Mouse (Mus musculus) intestine, embryonic 14.5 days (tissue): ENCODE measurements around the gene Baat. TPM values are rescaled to one million over a fixed set of nuclear protein-coding genes. Genes with fewer than 3 reads are reported as not detected.
"Not testable (repeated sequence)": the region's sequence is repeated elsewhere in the genome, so short reads cannot be mapped to it uniquely, and the experiment has no call there.

ENCODE experiments used
- ATAC-seq: fragments of 200-750 bp; cut with Nextera tagmentation; replicated peaks from 2 replicates; pipeline ENCODE4 v1.8.0; 2017; ENCODE audit warnings: low read depth, moderate number of reproducible peaks, moderate TSS enrichment, moderate library complexity; ENCODE audit not compliant: low FRiP score, low TSS enrichment
- DNase-seq: peaks from one replicate; pipeline ENCODE4 v3.0.0-alpha.2; 2018; ENCODE audit warnings: low spot score
- H3K27ac ChIP-seq: fragments of 300-500 bp; sonication (generic); 2 replicates; pipeline ENCODE4 v1.5.1; 2014; ENCODE audit warnings: low read depth, mild to moderate bottlenecking, control low read depth
- H3K27me3 ChIP-seq: fragments of 300-500 bp; sonication (generic); replicated peaks from 2 replicates; pipeline ENCODE4 v1.6.1; 2014; ENCODE audit warnings: low read length, control low read depth; ENCODE audit not compliant: control insufficient read depth, insufficient read depth
- H3K36me3 ChIP-seq: fragments of 300-500 bp; sonication (generic); 2 replicates; pipeline ENCODE4 v1.6.1; 2014; ENCODE audit warnings: low read length, control low read depth; ENCODE audit not compliant: control insufficient read depth, insufficient read depth
- H3K4me1 ChIP-seq: fragments of 300-500 bp; sonication (generic); replicated peaks from 2 replicates; pipeline ENCODE4 v1.6.1; 2014; ENCODE audit warnings: low read length, control low read depth, mixed read lengths; ENCODE audit not compliant: control insufficient read depth, insufficient read depth
- H3K4me2 ChIP-seq: fragments of 300-500 bp; sonication (generic); 2 replicates; pipeline ENCODE4 v1.6.1; 2014; ENCODE audit warnings: low read length
- H3K4me3 ChIP-seq: fragments of 300-500 bp; sonication (generic); 2 replicates; pipeline ENCODE4 v1.5.1; 2014; ENCODE audit warnings: low read depth, low read length, control low read depth, mixed read lengths
- H3K9ac ChIP-seq: fragments of 300-500 bp; sonication (generic); 2 replicates; pipeline ENCODE4 v1.6.1; 2014; ENCODE audit warnings: mild to moderate bottlenecking, low read length
- H3K9me3 ChIP-seq: fragments of 300-500 bp; sonication (generic); 2 replicates; pipeline ENCODE4 v1.6.1; 2016; ENCODE audit warnings: low read length, control low read depth; ENCODE audit not compliant: control insufficient read depth
- WGBS: fragments of 180-500 bp; shearing (Covaris S2); extraction: QIAGEN DNeasy Blood & Tissue Kit; methylation state at CpG from one replicate; pipeline ENCODE4 v1.1.7; 2014; 5-methylcytosine and 5-hydroxymethylcytosine counted together
- polyA plus RNA-seq: library from polyadenylated mRNA; unstranded; fragments of >200 nt; fragmentation: Nextera tagmentation; extraction: Ambion mirVana; gene quantifications from 2 replicates; pipeline ENCODE4 v1.2.1, GENCODE M21; 2014

Baat gene
- polyA plus RNA-seq, 1 experiment from 2014 or later: not detected

GRCm38 (mm10) chr4:49510236-49510835 lies 4.0 kb upstream of the Baat start:
- H3K4me1 ChIP-seq, H3K27me3 ChIP-seq, H3K9ac ChIP-seq, DNase-seq, H3K9me3 ChIP-seq, H3K4me2 ChIP-seq, ATAC-seq, H3K4me3 ChIP-seq, H3K27ac ChIP-seq: not testable (repeated sequence)
- 84% methylated on average over 1 of the region's 1 CpGs for WGBS
- peaks cover 30% of the 10 kb centered on the region for H3K36me3 ChIP-seq

DNA sequence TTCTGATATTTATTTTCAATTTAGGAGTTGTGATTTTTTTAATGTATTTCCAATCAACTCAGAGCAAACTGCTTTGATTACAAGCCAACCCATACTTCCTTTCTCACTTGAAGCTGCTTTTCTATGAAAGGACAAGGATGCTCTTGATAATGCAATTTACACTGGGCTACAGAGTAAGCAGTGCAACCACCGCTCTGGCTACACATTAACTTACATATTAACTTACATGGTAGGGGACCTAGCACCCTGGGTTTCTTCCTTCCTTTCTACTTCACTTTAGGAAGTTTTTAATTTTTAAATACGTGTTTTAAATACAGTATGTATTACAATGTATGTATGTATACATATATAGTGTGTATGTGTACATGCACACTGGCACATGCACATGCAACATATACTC lies 2.8 kb upstream of the Baat start:
- 80% methylated on average over 2 of the region's 2 CpGs for WGBS
- no peak for DNase-seq
- Histone ChIP-seq H3K36me3 (peaks cover 24% of the 10 kb centered on the region), H3K9me3 (no peaks in the 10 kb centered on the region), H3K4me3 (no peak overlapping the region), H3K27ac (no peak overlapping the region), H3K9ac (no peak overlapping the region), H3K27me3 (no peaks in the 10 kb centered on the region), H3K4me1 (no peaks in the 10 kb centered on the region), H3K4me2 (no peak overlapping the region)
- ATAC-seq: no peak

DNA sequence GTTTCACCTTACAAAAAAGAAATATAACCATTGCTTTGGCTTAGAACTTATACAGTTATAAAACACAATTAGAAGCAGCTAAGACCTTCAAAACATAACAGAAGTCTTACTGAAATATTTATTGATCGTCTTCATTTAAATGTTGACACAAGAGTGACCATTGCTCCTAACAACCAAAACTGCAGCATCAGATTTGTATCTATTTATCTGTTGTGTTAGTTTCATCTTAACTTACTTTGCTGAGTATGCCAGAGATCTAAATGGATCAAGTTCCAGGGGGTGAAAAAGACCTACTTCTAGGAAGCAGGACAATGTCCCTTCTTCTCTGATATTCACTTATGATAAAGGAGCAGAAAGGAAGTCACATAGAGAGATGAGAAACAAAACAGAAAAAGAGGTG lies 2.8 kb downstream of the Baat start:
- H3K4me1 ChIP-seq: no peaks in the 10 kb centered on the region
- no peaks in the 10 kb centered on the region for H3K27me3 ChIP-seq
- no peak overlapping the region for H3K9ac ChIP-seq
- H3K4me3 ChIP-seq: no peak overlapping the region
- no peak overlapping the region for H3K4me2 ChIP-seq
- WGBS: 87% methylated on average over 1 of the region's 1 CpGs
- H3K9me3 ChIP-seq: no peaks in the 10 kb centered on the region
- H3K27ac ChIP-seq: no peak overlapping the region
- H3K36me3 ChIP-seq: no peaks in the 10 kb centered on the region
- no peak for DNase-seq
- no peak for ATAC-seq

DNA sequence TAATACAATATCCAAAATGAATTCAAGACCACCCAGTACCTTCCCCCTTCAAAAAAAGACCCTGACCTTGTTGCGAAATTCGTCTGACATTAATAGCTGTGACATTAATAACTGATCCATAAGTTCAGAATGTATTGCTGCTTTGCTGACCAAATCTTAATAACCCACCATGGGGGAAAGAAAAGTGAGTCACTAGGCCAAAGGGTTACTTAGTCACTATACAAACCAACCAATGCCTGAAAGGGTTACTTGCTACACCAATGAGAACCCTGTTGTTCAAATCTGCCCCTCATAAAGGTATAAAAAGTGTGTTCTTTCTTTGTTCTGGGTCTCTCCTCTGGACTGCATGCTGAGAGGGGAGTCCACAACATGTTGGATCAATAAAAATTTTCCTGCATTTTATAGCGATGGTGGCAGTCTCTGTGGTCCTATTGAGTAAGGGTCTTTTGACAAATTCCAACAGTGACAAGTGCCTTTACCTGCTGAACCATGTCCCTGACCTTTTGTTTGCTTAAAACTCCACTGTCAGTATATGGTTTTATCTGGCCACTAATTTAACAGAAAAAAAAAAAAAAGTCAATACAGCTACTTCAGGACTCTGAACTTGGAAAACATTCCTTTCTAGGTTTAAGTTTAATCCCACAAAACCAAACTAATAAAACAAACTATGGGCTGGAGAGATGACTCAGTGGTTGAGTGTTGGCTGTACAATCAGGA lies 20.3 kb downstream of the Baat start:
- not testable (repeated sequence) for H3K27me3 ChIP-seq, H3K4me2 ChIP-seq, H3K9ac ChIP-seq, H3K9me3 ChIP-seq, H3K36me3 ChIP-seq, H3K4me1 ChIP-seq, H3K4me3 ChIP-seq, DNase-seq, H3K27ac ChIP-seq
- WGBS: 84% methylated on average over 3 of the region's 3 CpGs
- ATAC-seq: 0 out of 2 replicates have a peak, but pooled peaks have one; percentile 33

DNA sequence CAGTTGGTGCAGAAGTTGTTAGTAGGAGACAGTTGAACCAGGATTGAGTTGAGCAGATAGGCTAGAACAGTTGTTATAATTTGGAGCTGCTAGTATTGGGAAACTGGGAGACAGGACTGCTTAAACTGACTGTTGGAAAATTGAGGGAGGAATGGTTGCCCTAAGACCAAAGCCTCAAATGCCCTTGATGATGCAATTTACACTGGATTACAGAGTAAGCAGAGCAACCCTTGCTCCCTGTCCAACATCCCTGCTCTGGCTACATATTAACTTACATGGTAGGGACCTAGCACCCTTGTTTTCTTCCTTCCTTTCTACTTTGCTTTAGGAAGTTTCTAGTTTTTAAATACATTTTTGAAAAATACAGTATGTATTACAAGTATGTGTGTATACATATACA lies 20.9 kb downstream of the Baat start:
- Histone ChIP-seq H3K4me3 (no peak overlapping the region), H3K36me3 (no peaks in the 10 kb centered on the region), H3K27me3 (no peaks in the 10 kb centered on the region), H3K9me3 (no peaks in the 10 kb centered on the region), H3K4me1 (no peaks in the 10 kb centered on the region), H3K4me2 (no peak overlapping the region), H3K27ac (no peak overlapping the region), H3K9ac (no peak overlapping the region)
- ATAC-seq (peak; percentile 74), DNase-seq (no peak)

DNA sequence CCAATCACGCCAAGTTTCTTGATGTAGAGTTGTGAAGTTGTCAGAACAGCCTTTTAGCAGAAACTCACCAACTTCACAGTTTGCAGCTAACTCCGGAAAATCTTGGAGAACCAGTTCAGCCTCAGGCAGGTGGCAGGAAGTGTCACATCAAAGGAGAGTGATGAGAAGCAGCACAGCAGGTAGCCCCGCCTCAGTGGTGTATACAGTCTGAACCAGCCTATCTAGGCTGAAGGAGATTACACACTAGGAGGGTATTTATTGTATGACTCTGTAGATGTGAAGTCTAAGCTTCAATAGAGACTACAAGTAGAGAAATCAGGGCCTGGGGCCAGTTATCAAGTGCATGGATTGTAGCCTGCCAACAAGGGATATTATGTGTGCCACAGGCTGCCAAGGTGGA lies 25.5 kb downstream of the Baat start:
- Histone ChIP-seq H3K4me1 (no peaks in the 10 kb centered on the region; the same call in 1 of the 2 replicates), H3K9me3 (no peaks in the 10 kb centered on the region), H3K4me2 (peak overlapping the region; percentile 42), H3K9ac (no peak overlapping the region), H3K4me3 (no peak overlapping the region), H3K36me3 (no peaks in the 10 kb centered on the region), H3K27ac (peak overlapping the region; percentile 64; the same call in 1 of the 2 replicates), H3K27me3 (no peaks in the 10 kb centered on the region)
- DNase-seq (peak; percentile 63), ATAC-seq (peak; percentile 89)
- WGBS: 29% methylated on average over 3 of the region's 3 CpGs

DNA sequence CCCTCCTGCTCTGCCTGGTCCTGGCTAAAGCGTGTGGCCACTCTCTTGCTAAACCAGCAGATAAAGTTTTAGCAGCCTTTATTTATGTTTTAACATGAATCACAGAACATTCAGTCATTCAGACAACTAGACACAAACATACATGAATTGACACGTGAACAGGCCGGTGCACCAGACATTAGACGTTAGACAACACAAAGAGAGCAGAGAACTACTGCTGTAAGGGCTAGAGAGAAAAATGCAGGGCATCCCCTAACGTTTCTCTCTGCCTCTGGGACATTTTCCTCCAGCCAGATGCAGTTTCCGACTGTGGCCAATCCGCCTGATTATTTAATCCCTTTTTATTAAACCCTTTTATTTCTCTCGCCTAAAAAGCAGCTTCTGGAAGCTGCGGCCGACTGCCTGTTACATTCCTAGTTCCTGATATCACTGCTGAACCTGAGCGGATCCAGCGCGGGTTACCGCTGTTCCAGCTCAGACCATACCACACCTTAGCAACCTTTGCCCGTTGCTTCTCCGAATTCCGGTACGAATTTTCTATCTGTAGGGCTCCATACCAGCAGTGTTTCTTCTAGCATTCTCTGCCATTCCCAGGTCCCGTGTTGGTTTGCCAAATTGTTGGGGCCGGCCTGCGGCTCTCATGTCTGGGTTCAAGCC lies 26.1 kb downstream of the Baat start:
- Histone ChIP-seq H3K36me3 (no peaks in the 10 kb centered on the region), H3K9ac (no peak overlapping the region), H3K4me2 (peak overlapping the region; percentile 42), H3K27ac (peak overlapping the region; percentile 64), H3K9me3 (no peaks in the 10 kb centered on the region), H3K27me3 (no peaks in the 10 kb centered on the region), H3K4me1 (no peaks in the 10 kb centered on the region; the same call in 1 of the 2 replicates), H3K4me3 (peak overlapping the region; percentile 26)
- DNase-seq: peak; percentile 78
- peak; percentile 83 for ATAC-seq
- 8% methylated on average over 21 of the region's 21 CpGs for WGBS

DNA sequence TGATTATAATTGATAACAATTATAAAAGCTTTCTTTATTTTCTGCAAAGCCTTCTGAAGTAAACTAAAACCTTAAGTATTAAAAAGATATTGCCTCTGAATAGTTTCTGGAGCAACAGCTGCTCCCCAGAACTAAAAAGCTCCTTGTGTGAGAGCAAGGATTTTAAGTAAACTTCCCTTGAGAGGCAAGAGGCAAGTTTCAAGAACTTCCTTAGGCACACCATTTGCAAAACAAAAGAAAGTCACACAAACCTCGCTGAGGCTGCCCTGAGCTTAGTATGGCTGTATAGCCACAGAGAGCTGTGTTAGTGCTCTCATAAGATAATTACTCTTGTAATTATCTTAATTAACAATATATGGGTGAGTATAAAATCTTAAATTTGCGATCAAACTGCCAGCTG lies 27.3 kb downstream of the Baat start:
- not testable (repeated sequence) for H3K27me3 ChIP-seq, H3K4me1 ChIP-seq, H3K9ac ChIP-seq, H3K27ac ChIP-seq, DNase-seq, H3K9me3 ChIP-seq, ATAC-seq, H3K36me3 ChIP-seq
- Histone ChIP-seq H3K4me2 (peak overlapping the region; percentile 22; the same call in 1 of the 2 replicates), H3K4me3 (0 out of 2 replicates have a peak overlapping the region, but pooled peaks have one; percentile 17)
- 27% methylated on average over 2 of the region's 2 CpGs for WGBS
